Mouse (Mus musculus) cerebellum, adult 11-12 months (tissue): ENCODE results near the gene Yif1b.

Source experiments
- DNase-seq: peaks from one replicate; pipeline ENCODE4 v3.0.0; 2022

The Yif1b gene

GRCm38 (mm10) chr7:29281201-29282073 is 43.3 kb downstream of the Yif1b start, which contains the start of gene Spint2:
TSS of gene Spint2 (minus strand) at chr7:29281912.
- DNase-seq, result no peak

DNA sequence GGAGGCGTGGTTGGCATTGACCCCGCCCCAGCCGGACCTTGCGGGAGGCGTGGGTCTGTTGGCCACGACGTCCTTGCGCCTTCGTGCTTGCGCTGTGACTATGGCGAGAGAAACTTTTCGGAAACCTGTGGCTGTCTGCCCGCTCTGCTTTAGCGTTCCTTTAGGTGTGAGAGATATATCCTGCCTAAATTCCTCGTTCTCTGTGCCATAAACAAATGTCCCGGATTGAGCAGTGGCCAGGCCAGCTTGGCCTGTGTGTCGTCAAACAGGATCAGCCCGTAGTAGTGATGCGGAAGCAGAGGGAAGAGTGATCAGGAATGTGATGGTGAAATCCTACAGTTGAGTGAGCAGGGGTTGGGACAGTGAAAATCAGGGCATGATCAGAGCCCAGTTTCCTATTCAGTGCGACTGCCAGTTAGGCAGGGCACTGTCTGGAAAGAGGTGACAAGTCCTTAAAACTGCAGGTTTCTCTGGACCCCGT is 44.0 kb downstream of the Yif1b start:
- DNase-seq, result peak; percentile 86

- no peak for DNase-seq
Observed at GRCm38 (mm10) chr7:29283876-29284275, 45.7 kb downstream of the Yif1b start.

DNA sequence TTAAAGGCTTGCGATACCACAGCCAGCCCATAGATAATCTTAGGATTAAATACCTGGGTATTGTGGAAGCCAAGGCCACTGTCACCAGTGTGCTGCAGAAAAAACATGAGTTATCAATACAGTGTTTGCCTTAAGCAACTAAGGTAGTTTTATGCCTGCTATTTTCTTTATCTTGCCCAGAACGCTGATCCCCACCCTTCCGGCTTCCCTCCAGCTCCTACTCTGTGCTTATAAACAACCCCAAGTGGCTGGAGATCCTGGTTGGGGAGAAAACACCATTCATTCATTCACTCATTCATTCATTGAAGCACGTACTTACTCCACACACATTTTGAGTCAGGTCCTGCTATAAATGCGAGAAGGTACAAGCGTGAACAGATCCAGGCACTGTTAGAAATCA is 46.4 kb downstream of the Yif1b start:
- DNase-seq, result no peak

DNA sequence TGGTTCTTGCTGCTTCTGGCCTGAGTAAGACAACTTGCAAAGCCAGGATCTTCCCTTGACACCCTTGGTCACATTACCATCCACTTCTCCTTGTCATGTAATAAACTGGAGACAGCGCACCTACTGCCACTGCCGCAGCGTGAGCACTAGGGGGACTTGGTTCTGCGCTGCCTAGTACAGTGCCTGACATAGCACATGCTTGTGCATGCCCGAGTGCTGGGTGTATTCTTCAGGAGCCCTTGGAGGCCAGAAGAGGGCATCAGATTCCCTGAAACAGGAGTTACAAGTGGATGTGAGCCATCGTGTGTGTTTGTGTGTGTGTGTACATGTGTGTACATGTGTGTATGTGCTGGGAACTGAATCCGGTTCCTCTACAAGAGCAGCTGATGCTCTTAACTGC is 49.4 kb downstream of the Yif1b start:
- DNase-seq, result no peak

DNA sequence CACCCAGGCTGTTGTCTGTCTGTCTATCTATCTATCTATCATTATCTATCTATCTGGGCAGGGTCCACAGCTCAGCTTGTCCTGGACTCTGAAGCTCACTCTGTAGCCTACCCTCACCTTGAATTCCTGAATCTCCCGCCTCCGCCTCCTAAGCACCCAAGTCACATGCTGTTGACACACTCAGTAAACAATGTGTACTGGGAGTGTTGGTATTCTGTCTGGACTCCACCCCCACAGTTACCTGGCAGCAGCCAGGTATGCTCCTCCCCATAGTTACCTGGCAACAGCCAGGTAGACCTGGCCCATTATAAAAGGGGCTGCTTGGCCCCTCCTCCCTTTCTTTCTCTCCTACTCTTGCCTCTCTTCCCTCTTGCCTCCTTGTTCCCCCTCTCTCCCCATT is 50.0 kb downstream of the Yif1b start:
- DNase-seq, result no peak

DNA sequence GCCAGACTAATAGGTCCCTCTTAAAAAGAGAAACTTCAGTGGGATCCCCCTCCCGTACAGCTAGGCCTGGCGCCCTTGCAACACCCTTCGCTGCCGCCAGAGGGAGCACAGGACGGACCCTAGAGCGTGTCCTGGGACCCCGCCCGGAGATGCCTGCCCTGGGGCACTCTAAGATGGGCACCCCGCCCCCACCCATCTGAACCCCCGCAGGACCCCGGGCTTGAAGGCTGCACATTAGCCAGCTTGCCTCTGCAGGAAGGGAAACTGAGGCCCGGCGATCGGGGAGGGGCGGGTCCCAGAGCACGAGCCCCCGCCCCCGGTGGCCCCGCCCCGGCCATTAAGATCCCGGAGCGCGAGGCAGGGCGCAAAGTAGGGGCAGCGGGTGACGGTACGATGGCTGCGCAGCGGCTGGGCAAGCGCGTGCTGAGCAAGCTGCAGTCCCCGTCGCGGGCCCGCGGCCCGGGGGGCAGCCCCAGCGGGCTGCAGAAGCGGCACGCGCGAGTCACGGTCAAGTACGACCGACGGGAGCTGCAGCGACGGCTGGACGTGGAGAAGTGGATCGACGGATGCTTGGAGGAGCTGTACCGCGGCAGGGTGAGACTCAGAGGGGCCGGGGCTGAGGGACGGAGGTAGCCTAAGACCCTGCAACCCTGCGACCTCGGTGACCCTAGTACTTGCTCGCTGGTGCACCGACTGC is 51.0 kb downstream of the Yif1b start, which contains the start of gene Ppp1r14a:
TSS of gene Ppp1r14a (plus strand) at position 367 of the 697 bp plus-strand sequence.
- DNase-seq, result peak; percentile 68

DNA sequence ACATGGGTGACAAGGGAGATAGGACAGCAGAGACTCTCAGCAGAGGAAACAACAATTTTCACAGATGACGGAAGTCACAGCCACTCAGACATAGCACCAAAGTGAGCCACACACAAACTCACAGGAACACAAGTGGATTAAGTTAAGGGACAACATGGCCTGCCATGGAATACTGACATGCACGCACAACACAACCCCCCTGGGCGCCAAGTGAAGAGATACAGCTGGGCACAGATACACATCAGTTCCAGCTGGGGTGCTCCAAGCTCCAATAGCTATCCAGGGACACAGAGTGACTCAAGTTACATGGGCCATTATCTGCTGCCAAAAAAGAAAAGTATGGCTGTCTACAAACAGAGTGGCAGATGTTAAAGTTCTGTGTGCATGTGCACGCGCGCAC is 51.7 kb downstream of the Yif1b start:
- peak; percentile 35 for DNase-seq

GRCm38 (mm10) chr7:29290691-29291485 is 52.8 kb downstream of the Yif1b start:
- DNase-seq, result peak; percentile 66

DNA sequence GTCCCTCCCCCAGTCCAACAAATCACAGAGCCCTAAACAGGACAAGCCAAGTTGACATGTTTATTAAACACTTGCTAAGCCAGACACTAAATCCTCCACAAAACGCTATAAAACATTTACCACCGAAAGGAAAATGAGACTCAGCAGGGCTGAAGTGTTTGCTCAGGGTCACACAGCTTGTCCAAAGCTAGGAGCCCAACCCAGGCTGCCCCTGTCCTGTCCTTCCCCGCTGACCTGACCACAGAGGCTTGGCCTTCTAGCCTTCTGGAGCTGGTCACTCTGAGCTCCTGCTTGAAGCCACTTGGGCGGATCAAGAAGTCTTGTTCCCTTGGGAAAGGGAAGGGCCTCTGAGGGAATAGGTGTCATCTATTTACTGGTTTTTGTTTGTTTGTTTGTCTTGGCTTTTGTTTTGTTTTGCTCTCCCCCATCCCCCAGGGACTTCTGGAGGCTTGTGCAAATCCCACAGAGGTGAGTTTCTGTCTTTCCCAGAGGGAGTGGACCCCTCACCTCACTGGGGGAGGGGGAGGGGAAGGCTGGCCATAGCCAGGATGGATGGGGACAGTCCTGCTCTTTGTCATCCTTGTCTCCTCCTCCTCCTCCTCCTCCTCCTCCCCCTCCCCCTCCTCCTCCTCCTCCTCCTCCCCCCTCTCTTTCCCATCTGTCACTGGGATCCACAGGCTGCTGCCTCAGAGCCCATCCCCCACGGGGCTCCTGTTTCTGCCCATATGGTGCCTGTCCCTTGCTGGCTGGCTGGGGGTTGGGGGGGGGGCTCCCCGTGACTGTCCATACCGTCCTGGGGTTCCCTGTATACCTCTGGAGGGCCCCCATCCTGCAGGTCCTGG is 53.7 kb downstream of the Yif1b start:
- peak; percentile 83 for DNase-seq

DNA sequence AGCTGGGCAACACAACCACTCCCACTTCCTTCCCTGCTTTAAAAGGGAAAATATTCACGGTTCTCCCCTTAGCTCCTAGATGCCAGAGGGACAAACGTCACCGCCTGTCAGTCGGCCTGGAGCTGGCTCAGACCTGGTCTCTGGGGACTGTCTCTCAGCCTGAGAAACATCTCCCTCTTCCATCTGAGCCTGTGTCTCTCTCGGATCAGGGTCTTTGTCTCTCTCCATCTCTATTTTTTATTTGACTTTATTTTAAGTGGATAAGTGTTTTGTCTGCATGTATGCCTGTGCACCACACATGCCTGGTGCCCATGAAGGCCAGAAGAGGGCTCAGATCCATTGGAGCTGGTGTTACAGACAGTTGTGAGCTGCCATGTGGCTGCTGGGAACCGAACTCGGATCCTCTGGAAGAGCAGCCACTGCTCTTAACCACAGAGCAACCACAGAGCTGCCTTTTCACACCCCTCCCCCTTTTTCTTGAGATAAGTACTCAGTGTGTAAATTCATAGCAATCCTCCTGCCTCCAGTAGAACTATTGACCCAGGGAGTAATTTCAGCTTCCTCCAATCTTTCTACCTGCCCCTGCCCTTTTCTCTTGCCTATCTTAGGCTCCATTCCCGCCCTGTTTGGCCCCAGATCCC is 54.4 kb downstream of the Yif1b start:
- DNase-seq, result no peak

- DNase-seq, result peak; percentile 54
Observed at GRCm38 (mm10) chr7:29293131-29294065, 55.3 kb downstream of the Yif1b start.

- no peak for DNase-seq
Observed at GRCm38 (mm10) chr7:29294111-29294761, 56.1 kb downstream of the Yif1b start.

DNA sequence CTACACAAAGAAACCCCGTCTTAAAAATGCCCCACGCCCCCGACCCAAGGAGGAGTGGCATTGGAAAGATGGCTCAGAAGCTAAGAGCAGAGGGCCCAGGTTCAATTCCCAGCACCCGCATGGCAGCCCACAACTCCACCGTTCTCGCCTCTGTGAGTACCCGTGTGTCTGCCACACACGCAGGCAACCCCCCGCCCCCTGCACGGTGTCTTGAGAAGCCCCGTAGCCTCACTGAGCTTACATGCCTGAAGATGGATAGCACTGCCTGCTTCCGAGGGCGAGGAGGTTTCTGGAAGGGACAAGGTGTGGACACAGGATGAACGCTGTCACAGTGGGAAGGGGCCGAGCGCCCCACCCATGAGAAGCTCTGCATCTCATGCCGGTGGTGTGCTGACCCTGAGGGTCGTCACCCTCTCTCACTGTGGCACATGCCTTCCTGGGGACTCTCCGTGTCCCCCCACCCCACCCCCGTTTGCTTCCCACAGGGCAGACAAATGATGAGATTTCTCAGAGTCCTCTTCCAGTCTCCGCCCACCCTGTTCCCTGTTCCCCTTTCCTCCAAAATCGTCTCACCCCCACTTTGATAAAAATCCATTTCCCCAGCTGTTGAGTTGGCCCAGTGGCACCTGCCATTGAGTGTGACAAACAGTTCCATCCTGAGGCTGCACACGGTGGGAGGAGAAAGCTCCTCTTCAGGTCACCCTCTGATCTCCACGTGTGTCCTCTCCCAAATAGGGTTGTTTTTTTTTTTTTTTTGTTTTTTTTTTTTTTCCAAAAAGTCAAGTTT is 57.9 kb downstream of the Yif1b start:
- peak; percentile 42 for DNase-seq

DNA sequence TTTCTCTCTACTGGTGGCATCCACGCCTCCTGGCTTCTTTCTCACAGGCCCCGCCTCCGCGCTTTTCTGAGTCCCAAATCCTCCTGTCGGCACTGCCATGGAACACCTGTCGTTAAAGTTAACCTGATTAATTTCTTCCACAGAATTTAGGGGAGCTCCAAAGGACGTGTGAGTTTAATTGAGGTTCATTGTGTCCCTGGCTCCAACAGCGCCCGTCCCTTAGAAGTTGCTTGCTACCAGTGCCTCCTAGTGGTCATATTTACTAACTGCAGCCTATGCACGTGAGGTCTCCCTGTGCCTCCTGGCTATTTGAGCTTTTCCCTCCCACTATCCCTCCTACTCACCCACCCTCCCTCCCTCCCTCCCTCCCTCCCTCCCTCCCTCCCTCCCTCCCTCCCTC is 58.9 kb downstream of the Yif1b start:
- DNase-seq, result peak; percentile 73
